Mouse (Mus musculus): Measurements from ENCODE around the gene Acer2. TPM values are rescaled to one million over a fixed set of nuclear protein-coding genes. Genes with fewer than 3 reads are reported as not detected.

Acer2 gene
- total and polyA plus RNA-seq, 2 experiments from 2014 or later = 9.5 to 9.6 TPM

GRCm38 (mm10) chr4:86911576-86912341 lies 37.6 kb downstream of the Acer2 start:
- H3K9ac ChIP-seq (replicated peaks; ENCODE audit: low read length) = no peak overlapping the region
- 25% methylated on average over 18 of the region's 18 CpGs for WGBS
- DNase-seq (ENCODE audit: low spot score) (no peak), ATAC-seq (0 out of 2 replicates have a peak, but pooled peaks have one; percentile 24)
- H3K4me2 ChIP-seq (ENCODE audit: low read depth, low read length) = no peak overlapping the region
- no peaks in the 10 kb centered on the region for H3K4me1 ChIP-seq (ENCODE audit: insufficient read depth, low read length)
- H3K9me3 ChIP-seq (ENCODE audit: low read length) = no peaks in the 10 kb centered on the region
- no peak overlapping the region for H3K27ac ChIP-seq
- H3K27me3 ChIP-seq (ENCODE audit: insufficient read depth, low read length) = no peaks in the 10 kb centered on the region
- H3K36me3 ChIP-seq (ENCODE audit: insufficient read depth, low read length) = no peaks in the 10 kb centered on the region
- TF ChIP-seq CTCF (IDR thresholded peaks at IDR 0.05; ENCODE audit: low read depth) = no peak
- H3K4me3 ChIP-seq (ENCODE audit: low read length) = no peak overlapping the region

- Histone ChIP-seq H3K9ac (replicated peaks; ENCODE audit: low read length) (no peak overlapping the region), H3K9me3 (ENCODE audit: low read length) (no peaks in the 10 kb centered on the region), H3K27ac (no peak overlapping the region), H3K4me3 (ENCODE audit: low read length) (no peak overlapping the region), H3K4me1 (ENCODE audit: insufficient read depth, low read length) (no peaks in the 10 kb centered on the region), H3K36me3 (ENCODE audit: insufficient read depth, low read length) (no peaks in the 10 kb centered on the region), H3K27me3 (ENCODE audit: insufficient read depth, low read length) (no peaks in the 10 kb centered on the region), H3K4me2 (ENCODE audit: low read depth, low read length) (no peak overlapping the region)
- WGBS = 78% methylated on average over 7 of the region's 7 CpGs
- DNase-seq (ENCODE audit: low spot score) (no peak), ATAC-seq (no peak)
- no peak for TF ChIP-seq CTCF (IDR thresholded peaks at IDR 0.05; ENCODE audit: low read depth)
These were observed 38.6 kb downstream of the Acer2 start for GRCm38 (mm10) chr4:86912757-86913156.

GRCm38 (mm10) chr4:86916062-86916461 lies 41.9 kb downstream of the Acer2 start:
- H3K36me3 ChIP-seq (ENCODE audit: insufficient read depth, low read length) = no peaks in the 10 kb centered on the region
- H3K27me3 ChIP-seq (ENCODE audit: insufficient read depth, low read length) = no peaks in the 10 kb centered on the region
- H3K4me1 ChIP-seq (ENCODE audit: insufficient read depth, low read length) = no peaks in the 10 kb centered on the region
- WGBS = 69% methylated on average over 1 of the region's 1 CpGs
- no peak overlapping the region for H3K4me2 ChIP-seq (ENCODE audit: low read depth, low read length)
- ATAC-seq = no peak
- no peak for DNase-seq (ENCODE audit: low spot score)
- no peak overlapping the region for H3K4me3 ChIP-seq (ENCODE audit: low read length)
- H3K9ac ChIP-seq (replicated peaks; ENCODE audit: low read length) = no peak overlapping the region
- H3K9me3 ChIP-seq (ENCODE audit: low read length) = no peaks in the 10 kb centered on the region
- peak; percentile 24 for TF ChIP-seq CTCF (IDR thresholded peaks at IDR 0.05; ENCODE audit: low read depth)
- no peak overlapping the region for H3K27ac ChIP-seq

- TF ChIP-seq CTCF (IDR thresholded peaks at IDR 0.05; ENCODE audit: low read depth) = no peak
- 63% methylated on average over 3 of the region's 3 CpGs for WGBS
These were observed 49.4 kb downstream of the Acer2 start for GRCm38 (mm10) chr4:86923476-86924055.

GRCm38 (mm10) chr4:86924804-86925458 lies 50.7 kb downstream of the Acer2 start:
- no peak overlapping the region for H3K27ac ChIP-seq
- no peaks in the 10 kb centered on the region for H3K9me3 ChIP-seq (ENCODE audit: low read length)
- H3K4me2 ChIP-seq (ENCODE audit: low read depth, low read length) = no peak overlapping the region
- peak; percentile 93 for TF ChIP-seq CTCF (IDR thresholded peaks at IDR 0.05; ENCODE audit: low read depth)
- WGBS = 6% methylated on average over 9 of the region's 9 CpGs
- DNase-seq (ENCODE audit: low spot score) (peak; percentile 90), ATAC-seq (peak; percentile 61; the same call in 1 of the 2 replicates)
- H3K36me3 ChIP-seq (ENCODE audit: insufficient read depth, low read length) = no peaks in the 10 kb centered on the region
- no peak overlapping the region for H3K4me3 ChIP-seq (ENCODE audit: low read length)
- no peak overlapping the region for H3K9ac ChIP-seq (replicated peaks; ENCODE audit: low read length)
- no peaks in the 10 kb centered on the region for H3K27me3 ChIP-seq (ENCODE audit: insufficient read depth, low read length)
- H3K4me1 ChIP-seq (ENCODE audit: insufficient read depth, low read length) = no peaks in the 10 kb centered on the region

More at GRCm38 (mm10) chr4:86923476-86924055, 49.4 kb downstream of the Acer2 start:
- Histone ChIP-seq H3K9ac (replicated peaks; ENCODE audit: low read length) (no peak overlapping the region), H3K9me3 (ENCODE audit: low read length) (no peaks in the 10 kb centered on the region), H3K36me3 (ENCODE audit: insufficient read depth, low read length) (no peaks in the 10 kb centered on the region), H3K4me1 (ENCODE audit: insufficient read depth, low read length) (no peaks in the 10 kb centered on the region), H3K4me2 (ENCODE audit: low read depth, low read length) (no peak overlapping the region), H3K27me3 (ENCODE audit: insufficient read depth, low read length) (no peaks in the 10 kb centered on the region), H3K27ac (no peak overlapping the region), H3K4me3 (ENCODE audit: low read length) (no peak overlapping the region)
- DNase-seq (ENCODE audit: low spot score) = no peak
- no peak for ATAC-seq

GRCm38 (mm10) chr4:86926997-86927396 lies 52.8 kb downstream of the Acer2 start:
- DNase-seq (ENCODE audit: low spot score) (no peak), ATAC-seq (no peak)
- Histone ChIP-seq H3K27ac (no peak overlapping the region), H3K4me2 (ENCODE audit: low read depth, low read length) (no peak overlapping the region), H3K27me3 (ENCODE audit: insufficient read depth, low read length) (no peaks in the 10 kb centered on the region), H3K4me1 (ENCODE audit: insufficient read depth, low read length) (no peaks in the 10 kb centered on the region), H3K36me3 (ENCODE audit: insufficient read depth, low read length) (no peaks in the 10 kb centered on the region), H3K9ac (replicated peaks; ENCODE audit: low read length) (no peak overlapping the region), H3K4me3 (ENCODE audit: low read length) (no peak overlapping the region), H3K9me3 (ENCODE audit: low read length) (no peaks in the 10 kb centered on the region)
- 90% methylated on average over 3 of the region's 3 CpGs for WGBS
- no peak for TF ChIP-seq CTCF (IDR thresholded peaks at IDR 0.05; ENCODE audit: low read depth)
